Mouse (Mus musculus) kidney, embryonic 15.5 days (tissue): Measurements from ENCODE around the gene Pigg. TPM values are rescaled to one million over a fixed set of nuclear protein-coding genes. Genes with fewer than 3 reads are reported as not detected.

ENCODE experiments used
- ATAC-seq: fragments of 200-750 bp; cut with Nextera tagmentation; replicated peaks from 2 replicates; pipeline ENCODE4 v1.8.0; 2017; ENCODE audit warnings: moderate TSS enrichment; ENCODE audit not compliant: low FRiP score
- H3K27ac ChIP-seq: fragments of 300-500 bp; sonication (generic); 2 replicates; pipeline ENCODE4 v1.5.1; 2015; ENCODE audit warnings: mild to moderate bottlenecking, inconsistent platforms
- H3K27me3 ChIP-seq: fragments of 300-500 bp; sonication (generic); 2 replicates; pipeline ENCODE4 v1.6.1; 2015; ENCODE audit warnings: inconsistent platforms
- H3K36me3 ChIP-seq: fragments of 300-500 bp; sonication (generic); 2 replicates; pipeline ENCODE4 v1.6.1; 2015; ENCODE audit warnings: inconsistent platforms
- H3K4me1 ChIP-seq: fragments of 300-500 bp; sonication (generic); 2 replicates; pipeline ENCODE4 v1.6.1; 2015; ENCODE audit warnings: inconsistent platforms
- H3K4me2 ChIP-seq: fragments of 300-500 bp; sonication (generic); 2 replicates; pipeline ENCODE4 v1.6.1; 2015; ENCODE audit warnings: moderate library complexity, mild to moderate bottlenecking, inconsistent platforms
- H3K4me3 ChIP-seq: fragments of 300-500 bp; sonication (generic); replicated peaks from 2 replicates; pipeline ENCODE4 v1.5.1; 2015; ENCODE audit warnings: mild to moderate bottlenecking, inconsistent platforms
- H3K9ac ChIP-seq: fragments of 300-500 bp; sonication (generic); 2 replicates; pipeline ENCODE4 v1.6.1; 2015; ENCODE audit warnings: mild to moderate bottlenecking, inconsistent platforms
- H3K9me3 ChIP-seq: fragments of 300-500 bp; sonication (generic); replicated peaks from 2 replicates; pipeline ENCODE4 v1.6.1; 2016; ENCODE audit warnings: inconsistent platforms
- WGBS: fragments of 180-500 bp; shearing (Covaris S2); methylation state at CpG from one replicate; pipeline ENCODE4 v1.1.7; 2015; ENCODE audit warnings: mixed read lengths; 5-methylcytosine and 5-hydroxymethylcytosine counted together
- polyA plus RNA-seq: library from polyadenylated mRNA; unstranded; fragments of >200 nt; fragmentation: Nextera tagmentation; extraction: Ambion mirVana; gene quantifications from 2 replicates; pipeline ENCODE4 v1.2.1, GENCODE M21; 2015

Gene Pigg
- polyA plus RNA-seq, 1 experiment from 2014 or later, result 7.5 TPM

DNA sequence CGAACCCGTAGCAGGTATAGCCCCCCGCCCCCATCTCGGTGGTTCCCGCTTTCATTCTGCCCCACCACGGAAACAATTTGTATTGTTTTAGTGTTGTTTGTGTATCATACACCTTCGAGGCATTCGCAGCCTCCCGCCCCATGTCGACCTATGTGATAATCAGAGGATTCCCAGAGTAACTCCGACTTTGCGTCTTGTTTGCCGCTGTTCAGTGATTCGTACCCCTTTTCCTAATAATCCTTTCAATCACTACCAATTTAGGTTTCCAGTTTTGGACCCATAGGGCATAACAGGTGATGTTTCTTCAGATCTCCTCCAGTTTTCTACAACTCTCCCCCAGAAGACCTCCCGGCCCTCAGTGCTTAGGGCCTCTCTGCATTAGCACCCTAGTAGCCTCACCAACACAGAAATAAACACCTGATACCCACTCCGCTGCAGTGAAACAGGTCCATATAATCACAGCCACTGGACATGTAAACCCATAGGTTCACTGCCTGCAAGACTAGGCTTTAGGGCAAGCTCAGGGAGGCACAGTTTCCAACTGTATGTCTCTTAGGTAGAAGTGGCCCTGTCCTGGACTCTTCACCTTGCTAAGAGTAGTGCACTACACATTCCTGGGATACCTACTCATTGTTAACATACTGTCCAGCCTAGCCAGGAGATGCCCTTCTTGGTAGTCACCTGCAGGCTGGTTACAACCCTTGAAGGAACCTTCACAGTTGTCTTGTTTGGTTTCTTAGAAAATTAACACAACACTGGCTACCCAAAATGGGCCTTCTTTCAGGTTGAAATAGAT is 854 bp downstream of the Pigg start:
- H3K4me2 ChIP-seq, result peak overlapping the region; percentile 71
- peak overlapping the region; percentile 85 for H3K9ac ChIP-seq
- 6% methylated on average over 16 of the region's 16 CpGs for WGBS
- no peaks in the 10 kb centered on the region for H3K9me3 ChIP-seq
- no peak for ATAC-seq
- H3K4me1 ChIP-seq, result peaks cover 10% of the 10 kb centered on the region
- peak overlapping the region; percentile 72 for H3K4me3 ChIP-seq
- no peaks in the 10 kb centered on the region for H3K27me3 ChIP-seq
- peaks cover 14% of the 10 kb centered on the region for H3K36me3 ChIP-seq
- 0 out of 2 replicates have a peak overlapping the region, but pooled peaks have one; percentile 81 for H3K27ac ChIP-seq

- ATAC-seq, result no peak
- no peaks in the 10 kb centered on the region for H3K27me3 ChIP-seq
- no peaks in the 10 kb centered on the region for H3K4me1 ChIP-seq
- H3K4me3 ChIP-seq, result no peak overlapping the region
- H3K9ac ChIP-seq, result no peak overlapping the region
- H3K9me3 ChIP-seq, result no peaks in the 10 kb centered on the region
- H3K4me2 ChIP-seq, result no peak overlapping the region
- H3K36me3 ChIP-seq, result peaks cover 46% of the 10 kb centered on the region
- no peak overlapping the region for H3K27ac ChIP-seq
- WGBS, result 97% methylated on average over 1 of the region's 1 CpGs
These were observed 18.6 kb downstream of the Pigg start for GRCm38 (mm10) chr5:108331051-108331450.

DNA sequence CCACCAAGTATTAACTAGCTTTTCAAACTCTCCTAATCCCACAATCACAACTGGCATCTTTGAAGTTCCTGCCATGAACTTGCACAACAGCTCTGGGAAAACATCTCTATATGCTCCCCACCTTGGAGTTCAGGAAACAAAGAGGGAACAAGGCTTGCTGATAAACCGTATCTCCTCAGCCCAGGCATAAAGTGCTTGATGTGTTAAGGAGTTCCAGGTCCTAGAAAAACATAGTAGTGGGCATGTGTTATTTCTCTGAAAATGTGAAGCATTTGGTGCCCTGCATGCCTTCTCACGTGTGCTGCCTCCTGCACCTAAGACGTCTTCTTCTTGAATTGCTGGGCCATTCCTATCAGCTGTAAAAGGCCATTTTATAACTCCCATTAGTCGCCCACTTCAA is 25.0 kb downstream of the Pigg start:
- H3K9me3 ChIP-seq, result no peaks in the 10 kb centered on the region
- H3K4me1 ChIP-seq, result no peaks in the 10 kb centered on the region
- 33% methylated on average over 4 of the region's 4 CpGs for WGBS
- H3K27me3 ChIP-seq, result no peaks in the 10 kb centered on the region
- H3K4me3 ChIP-seq, result no peak overlapping the region
- H3K36me3 ChIP-seq, result peaks cover 47% of the 10 kb centered on the region
- H3K27ac ChIP-seq, result no peak overlapping the region
- no peak overlapping the region for H3K4me2 ChIP-seq
- no peak overlapping the region for H3K9ac ChIP-seq
- ATAC-seq, result no peak

GRCm38 (mm10) chr5:108338049-108338448 is 25.6 kb downstream of the Pigg start:
- no peak overlapping the region for H3K27ac ChIP-seq
- no peaks in the 10 kb centered on the region for H3K9me3 ChIP-seq
- no peak overlapping the region for H3K4me3 ChIP-seq
- H3K4me1 ChIP-seq, result no peaks in the 10 kb centered on the region
- peaks cover 43% of the 10 kb centered on the region for H3K36me3 ChIP-seq
- H3K9ac ChIP-seq, result no peak overlapping the region
- H3K4me2 ChIP-seq, result no peak overlapping the region
- 84% methylated on average over 3 of the region's 3 CpGs for WGBS
- no peak for ATAC-seq
- no peaks in the 10 kb centered on the region for H3K27me3 ChIP-seq

DNA sequence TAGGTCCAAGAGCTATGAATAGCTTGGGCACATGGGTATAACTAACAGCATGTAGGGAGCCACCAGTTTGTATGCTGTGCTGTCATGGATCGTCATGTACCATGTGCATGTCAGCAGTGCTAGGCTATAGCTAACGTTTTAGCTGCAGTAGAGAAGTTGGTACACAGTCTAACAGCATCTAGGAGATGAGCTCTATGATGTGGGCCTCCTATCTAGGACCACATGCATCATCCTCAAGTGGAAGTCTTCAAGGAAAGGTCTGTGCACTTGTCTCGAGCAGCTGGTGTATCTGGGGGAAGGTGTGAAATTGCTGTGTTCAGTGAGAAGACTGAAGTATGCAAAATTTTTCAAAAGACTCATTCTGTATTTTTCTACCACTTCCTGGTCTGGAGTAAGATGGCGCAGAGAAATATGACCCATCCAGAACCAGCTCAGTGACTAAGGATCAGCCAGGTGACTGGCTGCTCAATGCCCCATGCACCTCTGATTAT is 31.3 kb downstream of the Pigg start:
- H3K9me3 ChIP-seq, result no peaks in the 10 kb centered on the region
- no peak overlapping the region for H3K9ac ChIP-seq
- H3K27me3 ChIP-seq, result no peaks in the 10 kb centered on the region
- 89% methylated on average over 4 of the region's 4 CpGs for WGBS
- H3K36me3 ChIP-seq, result peaks cover 52% of the 10 kb centered on the region
- no peak overlapping the region for H3K4me2 ChIP-seq
- no peaks in the 10 kb centered on the region for H3K4me1 ChIP-seq
- no peak for ATAC-seq
- H3K27ac ChIP-seq, result no peak overlapping the region
- H3K4me3 ChIP-seq, result no peak overlapping the region

DNA sequence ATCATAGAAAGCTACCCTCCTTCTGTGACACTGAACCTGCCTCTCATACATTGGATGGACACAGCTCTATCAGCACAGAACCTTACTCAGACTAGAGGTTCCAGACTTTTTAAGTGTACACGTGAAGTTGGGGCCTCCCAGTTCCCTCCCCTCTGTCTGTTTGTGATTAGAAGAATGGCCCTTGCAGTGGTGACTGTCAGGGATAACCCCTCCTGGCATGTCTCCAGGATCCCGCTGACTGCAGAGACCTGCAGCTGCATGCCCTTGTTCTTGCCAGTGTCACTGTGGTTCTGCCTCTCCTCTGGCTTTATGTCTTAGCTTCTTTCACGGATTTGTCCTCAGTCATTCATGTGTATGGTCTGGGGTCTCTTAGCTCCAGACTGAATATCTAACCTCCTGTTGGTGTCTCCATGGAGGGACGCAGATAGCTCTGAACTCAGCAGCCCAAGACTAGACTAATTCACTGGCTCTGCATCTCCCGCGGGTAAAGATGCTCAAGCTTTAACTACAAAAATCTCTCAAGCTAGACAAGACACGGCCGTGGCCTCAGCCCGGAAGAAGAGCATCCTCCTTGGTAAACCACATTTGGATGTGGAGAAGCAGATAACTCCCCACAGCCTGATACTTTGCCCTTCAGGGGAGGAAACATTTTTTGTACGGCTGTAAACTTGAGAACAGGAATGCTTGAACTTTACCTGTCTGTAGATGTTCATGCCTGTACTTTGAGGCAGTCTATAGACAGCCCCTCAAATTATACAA is 33.1 kb downstream of the Pigg start:
- H3K4me1 ChIP-seq, result no peaks in the 10 kb centered on the region
- ATAC-seq, result no peak
- H3K9ac ChIP-seq, result no peak overlapping the region
- no peaks in the 10 kb centered on the region for H3K27me3 ChIP-seq
- H3K36me3 ChIP-seq, result peaks cover 48% of the 10 kb centered on the region
- no peak overlapping the region for H3K4me3 ChIP-seq
- WGBS, result 86% methylated on average over 10 of the region's 10 CpGs
- H3K9me3 ChIP-seq, result no peaks in the 10 kb centered on the region
- no peak overlapping the region for H3K27ac ChIP-seq
- no peak overlapping the region for H3K4me2 ChIP-seq

- H3K9me3 ChIP-seq, result no peaks in the 10 kb centered on the region
- H3K36me3 ChIP-seq, result peaks cover 46% of the 10 kb centered on the region
- no peak overlapping the region for H3K4me3 ChIP-seq
- H3K4me1 ChIP-seq, result no peaks in the 10 kb centered on the region
- no peak overlapping the region for H3K4me2 ChIP-seq
- no peak overlapping the region for H3K27ac ChIP-seq
- H3K9ac ChIP-seq, result no peak overlapping the region
- no peak for ATAC-seq
- 87% methylated on average over 6 of the region's 6 CpGs for WGBS
- no peaks in the 10 kb centered on the region for H3K27me3 ChIP-seq
These were observed 35.4 kb downstream of the Pigg start for GRCm38 (mm10) chr5:108347843-108348242.

- Histone ChIP-seq H3K27me3 (no peaks in the 10 kb centered on the region), H3K4me2 (no peak overlapping the region), H3K9me3 (no peaks in the 10 kb centered on the region), H3K36me3 (peaks cover 34% of the 10 kb centered on the region), H3K9ac (no peak overlapping the region), H3K4me3 (no peak overlapping the region), H3K27ac (no peak overlapping the region), H3K4me1 (no peaks in the 10 kb centered on the region)
- 95% methylated on average over 9 of the region's 9 CpGs for WGBS
- ATAC-seq, result no peak
These were observed 37.2 kb downstream of the Pigg start for GRCm38 (mm10) chr5:108349511-108350148.

DNA sequence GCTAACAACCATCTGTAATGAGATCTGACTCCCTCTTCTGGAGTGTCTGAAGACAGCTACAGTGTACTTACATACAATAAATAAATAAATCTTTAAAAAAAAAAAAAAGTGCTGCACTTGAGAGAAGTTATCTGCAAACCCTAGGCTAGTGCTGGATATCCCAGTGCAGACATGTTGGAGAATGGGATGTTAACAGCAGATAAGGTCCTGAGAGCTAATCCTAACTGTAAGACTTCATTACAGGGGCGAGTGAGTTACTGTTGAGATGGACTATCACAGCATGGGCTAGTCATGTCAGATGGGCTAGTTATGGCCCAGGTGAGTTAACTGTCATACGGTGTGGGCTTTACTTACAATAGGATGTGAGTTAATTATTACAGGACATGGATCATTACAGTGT is 41.6 kb downstream of the Pigg start:
- peaks cover 11% of the 10 kb centered on the region for H3K36me3 ChIP-seq
- no peak overlapping the region for H3K27ac ChIP-seq
- no peaks in the 10 kb centered on the region for H3K4me1 ChIP-seq
- H3K4me3 ChIP-seq, result no peak overlapping the region
- H3K9me3 ChIP-seq, result no peaks in the 10 kb centered on the region
- no peaks in the 10 kb centered on the region for H3K27me3 ChIP-seq
- no peak overlapping the region for H3K9ac ChIP-seq
- no peak for ATAC-seq
- no peak overlapping the region for H3K4me2 ChIP-seq
- WGBS, result 78% methylated on average over 2 of the region's 2 CpGs

- Histone ChIP-seq H3K27ac (no peak overlapping the region), H3K4me1 (no peaks in the 10 kb centered on the region), H3K9ac (no peak overlapping the region), H3K27me3 (peaks cover 10% of the 10 kb centered on the region), H3K4me2 (no peak overlapping the region), H3K4me3 (no peak overlapping the region), H3K9me3 (no peaks in the 10 kb centered on the region), H3K36me3 (no peaks in the 10 kb centered on the region)
- WGBS, result 90% methylated on average over 1 of the region's 1 CpGs
- no peak for ATAC-seq
These were observed 45.5 kb downstream of the Pigg start for GRCm38 (mm10) chr5:108357862-108358261.

- H3K4me2 ChIP-seq, result no peak overlapping the region
- peaks cover 26% of the 10 kb centered on the region for H3K27me3 ChIP-seq
- H3K9ac ChIP-seq, result no peak overlapping the region
- no peak overlapping the region for H3K4me3 ChIP-seq
- ATAC-seq, result no peak
- H3K36me3 ChIP-seq, result no peaks in the 10 kb centered on the region
- H3K4me1 ChIP-seq, result no peaks in the 10 kb centered on the region
- H3K9me3 ChIP-seq, result no peaks in the 10 kb centered on the region
- H3K27ac ChIP-seq, result no peak overlapping the region
- WGBS, result 82% methylated on average over 9 of the region's 9 CpGs
These were observed 47.1 kb downstream of the Pigg start for GRCm38 (mm10) chr5:108359491-108359890.

GRCm38 (mm10) chr5:108360211-108360610 is 47.8 kb downstream of the Pigg start:
- Histone ChIP-seq H3K36me3 (no peaks in the 10 kb centered on the region), H3K4me1 (no peaks in the 10 kb centered on the region), H3K27ac (no peak overlapping the region), H3K4me2 (no peak overlapping the region), H3K27me3 (peaks cover 33% of the 10 kb centered on the region), H3K4me3 (no peak overlapping the region), H3K9ac (no peak overlapping the region), H3K9me3 (no peaks in the 10 kb centered on the region)
- no peak for ATAC-seq
- WGBS, result 81% methylated on average over 4 of the region's 4 CpGs
